In the genomic region with DNA sequence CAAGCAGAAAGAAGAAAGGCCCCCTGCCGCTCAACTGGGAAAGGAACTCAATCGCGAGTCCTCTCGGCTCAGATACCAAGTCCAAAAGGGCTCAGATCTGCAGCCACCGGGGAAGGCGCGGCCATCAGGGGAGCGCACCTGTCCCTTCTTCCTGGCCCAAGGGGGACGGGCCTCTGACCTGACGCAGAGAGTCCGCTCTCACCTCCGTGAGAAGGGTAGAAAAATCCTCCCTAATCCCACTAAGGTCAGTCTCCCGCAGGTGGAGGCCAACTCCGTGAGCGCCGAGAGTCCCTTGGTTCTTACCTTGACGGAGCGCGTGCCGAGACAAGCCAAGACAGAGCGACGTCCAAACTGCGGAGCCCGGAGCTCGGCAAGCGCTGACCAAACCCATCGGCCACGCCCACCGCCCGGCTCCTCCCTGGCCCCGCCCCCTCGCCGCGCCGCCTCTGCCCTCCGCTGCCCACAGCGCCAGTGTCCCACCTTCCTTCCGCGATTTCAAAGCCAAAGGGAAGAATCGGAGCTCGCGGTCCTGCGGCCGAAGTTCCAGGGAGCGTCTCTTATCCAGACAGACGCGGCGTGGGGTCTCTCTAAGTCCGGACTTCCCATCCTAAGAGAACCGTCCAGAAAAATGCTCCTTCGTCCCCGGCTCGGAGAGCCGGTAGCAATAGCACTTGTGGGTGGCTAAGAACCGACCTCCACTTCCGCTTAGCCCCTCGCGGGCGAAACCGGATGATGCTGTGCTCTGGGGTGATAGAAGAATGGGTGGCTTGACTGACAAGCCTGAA, we compare ENCODE assay signal across 7 mouse cellular contexts. TPM values are rescaled to one million over a fixed set of nuclear protein-coding genes. Genes with fewer than 3 reads are reported as not detected.
DNase-seq lines count a peak whose midpoint lies in the region; ATAC-seq lines count a peak whose summit lies in the region.

A gene (minus strand): TSS at position 393 of the 785 bp plus-strand sequence.

- H3K27me3 ChIP-seq in intestine, embryonic 15.5 days (replicated peaks): no peaks in the 10 kb centered on the region
- H3K27me3 ChIP-seq in midbrain, embryonic 11.5 days (ENCODE audit: control insufficient read depth, insufficient read depth, low read length): peaks cover 17% of the 10 kb centered on the region

- peak within 1 kb of the TSS; percentile 94 for H3K4me2 ChIP-seq in intestine, embryonic 15.5 days (replicated peaks)
- H3K4me2 ChIP-seq in midbrain, embryonic 11.5 days: peak within 1 kb of the TSS; percentile 82

- H3K4me1 ChIP-seq in intestine, embryonic 15.5 days (replicated peaks): 0 out of 2 replicates have a peak, but pooled peaks cover 8% of the 10 kb centered on the region
- peaks cover 2% of the 10 kb centered on the region; the same call in 1 of the 2 replicates for H3K4me1 ChIP-seq in midbrain, embryonic 11.5 days (ENCODE audit: control insufficient read depth, insufficient read depth, low read length)

- no peaks in the 10 kb centered on the region for H3K36me3 ChIP-seq in intestine, embryonic 15.5 days
- no peaks in the 10 kb centered on the region for H3K36me3 ChIP-seq in midbrain, embryonic 11.5 days (ENCODE audit: control insufficient read depth, insufficient read depth, low read length)

- H3K9me3 ChIP-seq in intestine, embryonic 15.5 days: 0 out of 2 replicates have a peak, but pooled peaks cover 3% of the 10 kb centered on the region
- H3K9me3 ChIP-seq in midbrain, embryonic 11.5 days (ENCODE audit: control insufficient read depth, low read length): no peaks in the 10 kb centered on the region

- peak; percentile 96 for ATAC-seq in intestine, embryonic 15.5 days
- peak; percentile 97 for ATAC-seq in midbrain, embryonic 11.5 days (ENCODE audit: low FRiP score)

- intact Hi-C loops in left cerebral cortex, postnatal 4 days (cut with DNase I): no loop called here

- peak within 1 kb of the TSS; percentile 54 for H3K9ac ChIP-seq in intestine, embryonic 15.5 days
- peak within 1 kb of the TSS; percentile 56; the same call in 1 of the 2 replicates for H3K9ac ChIP-seq in midbrain, embryonic 11.5 days (ENCODE audit: low read length)

- peak within 1 kb of the TSS; percentile 89 for H3K27ac ChIP-seq in intestine, embryonic 15.5 days
- H3K27ac ChIP-seq in midbrain, embryonic 11.5 days (ENCODE audit: low read depth, low read length): no peak within 1 kb of the TSS

- peak within 1 kb of the TSS; percentile 61 for H3K4me3 ChIP-seq in intestine, embryonic 15.5 days (replicated peaks)
- H3K4me3 ChIP-seq in midbrain, embryonic 11.5 days (ENCODE audit: low read depth, low read length): peak within 1 kb of the TSS; percentile 49

- peak; percentile 96 for DNase-seq in adrenal gland, adult 2 months
- DNase-seq in embryo, embryonic 11.5 days (ENCODE audit: low read depth, low spot score): peak; percentile 74
- peak; percentile 87 for DNase-seq in gastrocnemius, postnatal 25 days
- DNase-seq in left cerebral cortex, postnatal 4 days: peak; percentile 92
- DNase-seq in midbrain, embryonic 11.5 days (ENCODE audit: low spot score, missing footprints): peak; percentile 99
- peak; percentile 79 for DNase-seq in right cerebral cortex, postnatal 4 days

- WGBS in intestine, embryonic 15.5 days: 1% methylated on average over 60 of the region's 60 CpGs
- WGBS in midbrain, embryonic 11.5 days: under 1% methylated on average over 60 of the region's 60 CpGs

RNA-seq across cellular contexts. Expression of the gene that starts here (rescaled TPM):
- total RNA-seq in adrenal gland, adult 2 months (2021): 1 to 10 TPM; 2.9 to 3.1 TPM
- polyA plus RNA-seq in adrenal gland, adult 2 months (2012; rRNA removed): 0.26 and 0.51 TPM in 2 replicates
- total RNA-seq in gastrocnemius, postnatal 25 days (2021): 1 to 10 TPM; 1.8 to 1.9 TPM
- polyA plus RNA-seq in intestine, embryonic 15.5 days (2015; fragmentation: Nextera tagmentation; extraction: Ambion mirVana): 12.8 and 13.0 TPM in 2 replicates
- total RNA-seq in left cerebral cortex, postnatal 4 days (2021): 10 to 100 TPM; 13.6 to 16.1 TPM
- polyA plus RNA-seq in midbrain, embryonic 11.5 days (2014; fragmentation: Nextera tagmentation; extraction: Ambion mirVana): 3.3 and 4.5 TPM in 2 replicates
